Mouse (Mus musculus): ENCODE data around the gene Enpp6. TPM values are rescaled to one million over a fixed set of nuclear protein-coding genes. Genes with fewer than 3 reads are reported as not detected.
A peak's percentile ranks its signal among the peaks of the same experiment; 100 is the strongest.

Gene Enpp6
- 2.5 and 3.1 TPM in 2 replicates for polyA plus RNA-seq (2014; fragmentation: Nextera tagmentation; extraction: Ambion mirVana)

DNA sequence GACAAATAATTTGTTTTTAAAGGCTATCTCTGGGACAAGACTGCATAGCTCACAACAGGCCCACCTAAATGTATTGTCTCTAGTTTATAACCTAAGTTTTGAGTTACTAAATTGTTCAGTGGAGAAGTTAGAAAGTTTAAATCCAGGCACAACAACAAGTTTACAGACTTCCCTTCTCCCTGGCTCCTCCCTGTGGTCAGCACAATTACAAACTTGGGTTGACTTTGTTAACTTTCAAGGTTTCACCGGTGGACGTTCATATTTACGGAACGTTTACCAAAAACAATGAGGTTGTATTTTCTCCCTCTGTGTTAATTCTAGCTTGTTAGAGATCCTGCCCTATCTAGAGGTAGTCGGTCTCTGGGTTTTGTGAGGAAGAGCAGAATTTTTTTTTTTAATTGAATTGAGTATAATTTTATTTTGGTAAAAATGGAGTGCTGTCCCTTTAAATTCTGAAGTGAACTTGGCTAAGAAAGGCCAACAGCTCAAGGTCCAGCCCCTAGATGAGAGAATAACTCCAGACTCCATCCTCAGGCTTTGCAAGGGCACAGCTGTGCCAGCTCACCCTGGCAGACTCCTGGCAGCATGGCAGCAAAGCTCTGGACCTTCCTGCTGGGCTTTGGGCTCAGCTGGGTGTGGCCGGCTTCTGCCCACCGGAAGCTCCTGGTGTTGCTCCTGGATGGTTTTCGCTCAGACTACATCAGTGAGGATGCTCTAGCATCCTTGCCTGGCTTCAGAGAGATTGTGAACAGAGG lies at the start of gene Enpp6:
Gene Enpp6, plus strand, starts transcription at position 502 of the 755 bp plus-strand sequence.
- no peak within 1 kb of the TSS for H3K4me2 ChIP-seq (ENCODE audit: low read depth, low read length)
- WGBS = 85% methylated on average over 8 of the region's 8 CpGs
- DNase-seq (ENCODE audit: low spot score) = no peak

DNA sequence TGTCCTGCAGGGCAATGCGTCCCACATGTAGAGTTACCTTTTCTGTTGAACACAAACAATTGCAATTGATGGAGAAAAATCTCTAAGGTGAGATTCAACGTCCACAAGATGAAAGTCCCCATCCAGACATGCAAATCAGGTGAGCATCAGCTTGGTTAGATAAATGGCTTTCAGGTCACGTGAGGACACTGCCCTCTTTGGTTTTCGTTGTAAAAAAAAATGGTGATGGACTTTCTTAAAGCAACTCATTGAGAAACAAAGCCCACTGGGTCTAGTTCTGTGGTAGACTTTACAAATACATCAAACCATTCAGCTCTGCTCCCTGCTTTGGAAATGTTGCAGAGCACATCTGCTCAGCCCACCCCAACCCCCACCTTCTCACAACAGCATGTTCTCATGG lies 48.5 kb upstream of the Enpp6 start:
- 74% methylated on average over 4 of the region's 4 CpGs for WGBS
- ATAC-seq (ENCODE audit: low read depth) = no peak
- H3K27ac ChIP-seq (replicated peaks; ENCODE audit: low read depth, low read length) = no peak overlapping the region
- H3K4me1 ChIP-seq (ENCODE audit: control insufficient read depth, insufficient read depth, low read length) = peaks cover 4% of the 10 kb centered on the region; the same call in 1 of the 2 replicates
- no peaks in the 10 kb centered on the region for H3K9me3 ChIP-seq (ENCODE audit: control insufficient read depth, low read length)
- H3K4me3 ChIP-seq (ENCODE audit: low read depth, low read length) = no peak overlapping the region
- no peaks in the 10 kb centered on the region for H3K36me3 ChIP-seq (ENCODE audit: control insufficient read depth, insufficient read depth, low read length)
- no peak overlapping the region for H3K4me2 ChIP-seq (ENCODE audit: low read depth, low read length)
- no peak for DNase-seq (ENCODE audit: low spot score)
- no peaks in the 10 kb centered on the region for H3K27me3 ChIP-seq (replicated peaks; ENCODE audit: control insufficient read depth, insufficient read depth, low read length)
- H3K9ac ChIP-seq (ENCODE audit: low read depth, low read length) = no peak overlapping the region

More for the DNA sequence above, at the start of gene Enpp6:
- H3K36me3 ChIP-seq (ENCODE audit: control insufficient read depth, insufficient read depth, low read length) = no peaks in the 10 kb centered on the region
- H3K4me1 ChIP-seq (ENCODE audit: control insufficient read depth, insufficient read depth, low read length) = no peaks in the 10 kb centered on the region
- no peak within 1 kb of the TSS for H3K27ac ChIP-seq (replicated peaks; ENCODE audit: low read depth, low read length)
- no peak within 1 kb of the TSS for H3K4me3 ChIP-seq (ENCODE audit: low read depth, low read length)
- H3K9ac ChIP-seq (ENCODE audit: low read depth, low read length) = no peak within 1 kb of the TSS
- ATAC-seq (ENCODE audit: low read depth) = no peak
- no peaks in the 10 kb centered on the region for H3K9me3 ChIP-seq (ENCODE audit: control insufficient read depth, low read length)
- no peaks in the 10 kb centered on the region for H3K27me3 ChIP-seq (replicated peaks; ENCODE audit: control insufficient read depth, insufficient read depth, low read length)

DNA sequence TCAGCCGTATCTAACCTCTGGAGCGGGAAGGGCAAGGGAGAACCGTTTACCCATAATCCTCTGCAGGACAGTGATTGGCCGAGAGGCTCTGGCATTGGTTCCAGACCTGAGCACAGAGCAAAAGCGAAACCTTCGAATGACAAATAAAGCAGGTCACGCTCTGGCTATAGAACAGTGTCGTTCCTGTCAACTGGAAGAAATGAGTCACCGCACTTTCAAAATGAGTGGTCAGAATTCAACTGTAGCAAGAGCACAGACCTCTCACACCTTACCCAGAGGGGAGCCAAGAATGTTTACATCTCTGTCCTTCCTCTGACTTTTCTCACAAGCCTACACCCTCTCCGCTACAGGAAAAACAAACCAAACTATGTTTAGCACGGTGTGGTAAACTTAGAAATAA lies 45.4 kb upstream of the Enpp6 start:
- peak; percentile 46 for DNase-seq (ENCODE audit: low spot score)
- H3K4me2 ChIP-seq (ENCODE audit: low read depth, low read length) = no peak overlapping the region
- ATAC-seq (ENCODE audit: low read depth) = peak; percentile 50; the same call in 1 of the 2 replicates
- H3K4me1 ChIP-seq (ENCODE audit: control insufficient read depth, insufficient read depth, low read length) = peaks cover 4% of the 10 kb centered on the region; the same call in 1 of the 2 replicates
- WGBS = 62% methylated on average over 11 of the region's 11 CpGs
- no peaks in the 10 kb centered on the region for H3K27me3 ChIP-seq (replicated peaks; ENCODE audit: control insufficient read depth, insufficient read depth, low read length)
- H3K9ac ChIP-seq (ENCODE audit: low read depth, low read length) = no peak overlapping the region
- H3K4me3 ChIP-seq (ENCODE audit: low read depth, low read length) = no peak overlapping the region
- no peaks in the 10 kb centered on the region for H3K9me3 ChIP-seq (ENCODE audit: control insufficient read depth, low read length)
- no peak overlapping the region for H3K27ac ChIP-seq (replicated peaks; ENCODE audit: low read depth, low read length)
- no peaks in the 10 kb centered on the region for H3K36me3 ChIP-seq (ENCODE audit: control insufficient read depth, insufficient read depth, low read length)

DNA sequence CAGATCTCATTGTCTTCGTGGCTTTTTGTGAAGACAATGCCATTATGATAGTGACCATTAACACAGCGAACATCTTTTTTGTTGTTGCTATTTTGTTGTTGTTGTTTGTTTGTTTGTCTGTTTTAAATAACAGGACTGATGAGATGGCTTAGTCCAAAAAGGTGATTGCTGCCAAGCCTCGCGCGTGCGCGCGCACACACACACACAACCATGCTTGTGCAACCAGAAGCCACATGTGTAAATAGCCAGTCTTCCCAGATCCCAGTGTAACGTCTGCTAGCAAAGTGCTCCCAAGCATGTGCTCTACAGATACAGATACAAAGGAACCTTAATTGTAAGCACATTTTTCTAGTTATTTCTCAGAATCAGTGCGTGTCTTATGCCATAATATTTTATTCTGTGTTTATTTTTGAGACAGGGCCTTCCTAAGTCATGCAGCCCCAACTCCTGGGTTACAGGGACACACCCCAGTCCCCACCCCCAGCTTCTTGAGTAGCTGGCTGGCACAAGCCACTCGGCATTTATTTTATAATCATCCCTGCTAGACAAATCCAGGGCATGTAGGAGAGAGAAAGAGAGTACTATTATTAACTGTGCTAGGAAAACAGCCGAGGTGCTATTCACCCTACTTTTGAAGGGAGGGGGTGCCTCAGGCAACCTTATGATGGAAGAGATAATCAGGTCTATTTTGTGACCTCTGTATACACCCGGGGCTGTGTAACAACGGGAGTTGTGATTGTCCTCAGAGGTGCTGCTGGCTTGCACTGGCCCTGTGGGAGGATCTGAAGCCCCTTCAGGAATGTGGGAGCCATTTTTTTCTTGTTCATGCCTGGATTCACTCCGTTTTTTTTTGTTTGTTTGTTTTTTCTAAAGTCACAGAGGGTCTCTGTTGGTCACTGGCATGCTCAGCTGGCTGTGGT lies 44.7 kb upstream of the Enpp6 start:
- Histone ChIP-seq H3K27ac (replicated peaks; ENCODE audit: low read depth, low read length) (0 out of 2 replicates have a peak overlapping the region, but pooled peaks have one; percentile 10), H3K9ac (ENCODE audit: low read depth, low read length) (no peak overlapping the region), H3K9me3 (ENCODE audit: control insufficient read depth, low read length) (no peaks in the 10 kb centered on the region), H3K27me3 (replicated peaks; ENCODE audit: control insufficient read depth, insufficient read depth, low read length) (no peaks in the 10 kb centered on the region), H3K4me1 (ENCODE audit: control insufficient read depth, insufficient read depth, low read length) (peaks cover 4% of the 10 kb centered on the region; the same call in 1 of the 2 replicates), H3K4me2 (ENCODE audit: low read depth, low read length) (no peak overlapping the region), H3K4me3 (ENCODE audit: low read depth, low read length) (no peak overlapping the region), H3K36me3 (ENCODE audit: control insufficient read depth, insufficient read depth, low read length) (no peaks in the 10 kb centered on the region)
- DNase-seq (ENCODE audit: low spot score) (peak; percentile 31), ATAC-seq (ENCODE audit: low read depth) (no peak)
- WGBS = 57% methylated on average over 15 of the region's 15 CpGs

DNA sequence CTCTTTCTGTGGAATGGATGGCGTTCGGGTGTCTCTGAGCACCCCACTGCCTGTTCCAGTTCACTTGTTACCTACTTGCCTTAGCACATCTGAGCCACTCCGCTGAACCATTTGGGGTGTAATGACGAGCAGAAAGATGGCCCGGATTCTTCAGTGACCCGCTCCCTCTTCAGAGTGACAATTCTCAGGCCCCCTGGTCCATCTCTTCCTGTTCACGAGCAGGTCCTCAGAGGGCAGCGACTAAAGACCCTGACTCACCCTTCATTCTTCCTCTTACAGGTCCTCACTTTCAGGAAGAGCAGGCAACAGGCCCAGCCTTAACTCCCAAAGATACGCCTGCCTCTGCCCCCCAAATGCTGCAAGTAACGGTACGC lies 44.0 kb upstream of the Enpp6 start:
- ATAC-seq (ENCODE audit: low read depth) = no peak
- DNase-seq (ENCODE audit: low spot score) = no peak
- Histone ChIP-seq H3K27ac (replicated peaks; ENCODE audit: low read depth, low read length) (no peak overlapping the region), H3K9me3 (ENCODE audit: control insufficient read depth, low read length) (no peaks in the 10 kb centered on the region), H3K4me2 (ENCODE audit: low read depth, low read length) (no peak overlapping the region), H3K4me1 (ENCODE audit: control insufficient read depth, insufficient read depth, low read length) (peaks cover 4% of the 10 kb centered on the region; the same call in 1 of the 2 replicates), H3K4me3 (ENCODE audit: low read depth, low read length) (no peak overlapping the region), H3K9ac (ENCODE audit: low read depth, low read length) (no peak overlapping the region), H3K36me3 (ENCODE audit: control insufficient read depth, insufficient read depth, low read length) (no peaks in the 10 kb centered on the region), H3K27me3 (replicated peaks; ENCODE audit: control insufficient read depth, insufficient read depth, low read length) (no peaks in the 10 kb centered on the region)
- 79% methylated on average over 11 of the region's 11 CpGs for WGBS

DNA sequence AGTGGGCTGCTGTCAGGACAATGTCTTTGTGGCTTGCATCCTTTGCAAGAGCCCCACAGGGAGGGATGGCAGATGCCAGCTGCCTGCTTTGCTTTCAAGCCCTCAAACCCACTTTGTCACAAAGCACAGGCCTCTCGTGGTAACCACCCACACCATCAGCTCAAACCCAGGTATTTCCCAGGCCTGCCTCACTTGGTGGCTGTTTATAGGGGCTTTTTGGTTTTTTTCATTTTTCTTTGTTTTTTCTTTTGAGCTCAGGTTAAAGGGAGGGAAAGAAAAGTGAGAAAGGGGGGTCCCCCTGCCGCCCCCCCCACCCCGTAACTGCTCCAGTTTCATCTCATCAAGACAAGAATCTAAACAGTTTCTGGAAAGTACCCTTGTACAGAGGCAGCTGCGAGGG lies 43.4 kb upstream of the Enpp6 start:
- Histone ChIP-seq H3K9ac (ENCODE audit: low read depth, low read length) (no peak overlapping the region), H3K4me1 (ENCODE audit: control insufficient read depth, insufficient read depth, low read length) (peaks cover 4% of the 10 kb centered on the region; the same call in 1 of the 2 replicates), H3K9me3 (ENCODE audit: control insufficient read depth, low read length) (no peaks in the 10 kb centered on the region), H3K27me3 (replicated peaks; ENCODE audit: control insufficient read depth, insufficient read depth, low read length) (no peaks in the 10 kb centered on the region), H3K36me3 (ENCODE audit: control insufficient read depth, insufficient read depth, low read length) (no peaks in the 10 kb centered on the region), H3K4me2 (ENCODE audit: low read depth, low read length) (no peak overlapping the region), H3K27ac (replicated peaks; ENCODE audit: low read depth, low read length) (no peak overlapping the region), H3K4me3 (ENCODE audit: low read depth, low read length) (no peak overlapping the region)
- 84% methylated on average over 4 of the region's 4 CpGs for WGBS
- ATAC-seq (ENCODE audit: low read depth) = no peak
- DNase-seq (ENCODE audit: low spot score) = no peak

DNA sequence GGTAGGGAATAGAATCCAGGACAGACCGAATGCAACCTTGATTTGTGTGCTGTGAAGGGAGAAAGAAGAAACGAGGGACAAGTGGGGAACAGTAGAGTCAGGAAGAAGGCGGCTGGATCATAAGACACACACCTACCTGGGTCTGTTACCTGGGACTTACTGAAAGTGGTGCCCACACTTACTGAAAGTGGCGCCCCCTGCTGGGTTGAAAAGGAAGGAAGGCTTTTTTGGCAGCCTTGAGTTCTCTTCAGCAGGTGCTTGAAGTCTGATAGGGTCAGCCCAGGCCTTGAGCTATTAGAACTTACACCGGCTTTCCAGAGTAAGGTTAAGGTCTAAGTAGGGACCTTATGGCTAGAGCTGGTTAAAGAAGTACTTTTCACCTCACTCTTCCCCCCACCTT lies 40.5 kb upstream of the Enpp6 start:
- no peak for ATAC-seq (ENCODE audit: low read depth)
- 78% methylated on average over 5 of the region's 5 CpGs for WGBS

DNA sequence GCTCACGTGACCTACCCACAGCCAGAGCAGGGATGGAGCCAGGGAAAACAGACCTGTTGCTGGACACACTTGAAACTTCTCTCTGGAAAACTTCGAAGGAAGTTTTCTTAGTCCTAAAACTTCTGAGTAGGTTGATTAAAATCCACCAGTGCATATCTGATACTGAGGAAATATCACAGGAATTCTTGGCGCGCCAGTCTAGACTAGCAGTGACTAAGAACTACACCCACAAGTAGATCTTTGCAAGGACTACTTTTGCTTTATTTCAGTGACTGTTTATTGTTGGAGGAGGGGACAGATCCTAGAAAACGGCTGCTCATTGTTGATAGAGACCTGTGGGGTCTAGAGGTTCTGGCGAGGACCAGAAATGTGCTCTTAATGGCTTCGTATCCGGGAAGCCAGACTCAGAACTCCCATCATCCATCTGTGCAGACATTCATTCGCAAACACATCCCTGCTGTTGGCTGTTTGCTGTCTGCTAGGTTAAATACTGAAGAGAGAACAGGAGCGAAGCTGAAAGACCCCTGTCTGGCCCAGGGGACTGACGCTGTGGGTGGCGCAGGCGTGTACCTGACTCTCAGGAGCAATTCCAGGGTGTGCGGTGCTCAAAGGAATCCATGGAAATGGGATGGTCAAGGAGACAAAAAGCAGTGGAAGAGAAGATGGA lies 38.5 kb upstream of the Enpp6 start:
- 80% methylated on average over 14 of the region's 14 CpGs for WGBS
- Histone ChIP-seq H3K4me3 (ENCODE audit: low read depth, low read length) (no peak overlapping the region), H3K4me2 (ENCODE audit: low read depth, low read length) (no peak overlapping the region), H3K27me3 (replicated peaks; ENCODE audit: control insufficient read depth, insufficient read depth, low read length) (no peaks in the 10 kb centered on the region), H3K27ac (replicated peaks; ENCODE audit: low read depth, low read length) (no peak overlapping the region), H3K36me3 (ENCODE audit: control insufficient read depth, insufficient read depth, low read length) (no peaks in the 10 kb centered on the region), H3K4me1 (ENCODE audit: control insufficient read depth, insufficient read depth, low read length) (no peaks in the 10 kb centered on the region), H3K9ac (ENCODE audit: low read depth, low read length) (no peak overlapping the region), H3K9me3 (ENCODE audit: control insufficient read depth, low read length) (no peaks in the 10 kb centered on the region)
- DNase-seq (ENCODE audit: low spot score) (no peak), ATAC-seq (ENCODE audit: low read depth) (no peak)

More for the DNA sequence above, 40.5 kb upstream of the Enpp6 start:
- Histone ChIP-seq H3K4me2 (ENCODE audit: low read depth, low read length) (no peak overlapping the region), H3K9me3 (ENCODE audit: control insufficient read depth, low read length) (no peaks in the 10 kb centered on the region), H3K9ac (ENCODE audit: low read depth, low read length) (no peak overlapping the region), H3K36me3 (ENCODE audit: control insufficient read depth, insufficient read depth, low read length) (no peaks in the 10 kb centered on the region), H3K27me3 (replicated peaks; ENCODE audit: control insufficient read depth, insufficient read depth, low read length) (no peaks in the 10 kb centered on the region), H3K27ac (replicated peaks; ENCODE audit: low read depth, low read length) (no peak overlapping the region), H3K4me3 (ENCODE audit: low read depth, low read length) (no peak overlapping the region), H3K4me1 (ENCODE audit: control insufficient read depth, insufficient read depth, low read length) (peaks cover 4% of the 10 kb centered on the region; the same call in 1 of the 2 replicates)
- no peak for DNase-seq (ENCODE audit: low spot score)
